Mouse (Mus musculus) subcutaneous adipose tissue, adult 2 months (tissue): ENCODE measurements around the gene Zim1. TPM values are rescaled to one million over a fixed set of nuclear protein-coding genes. Genes with fewer than 3 reads are reported as not detected.

Experiments used
- polyA plus RNA-seq: library from polyadenylated mRNA; depleted of rRNA; stranded (reverse); fragments of >200 nt; gene quantifications from 2 replicates; pipeline ENCODE4 v1.2.3, GENCODE M21; 2012; ENCODE audit warnings: low replicate concordance; rRNA removed

Zim1 gene
- 0.90 and 1.1 TPM in 2 replicates for polyA plus RNA-seq

DNA sequence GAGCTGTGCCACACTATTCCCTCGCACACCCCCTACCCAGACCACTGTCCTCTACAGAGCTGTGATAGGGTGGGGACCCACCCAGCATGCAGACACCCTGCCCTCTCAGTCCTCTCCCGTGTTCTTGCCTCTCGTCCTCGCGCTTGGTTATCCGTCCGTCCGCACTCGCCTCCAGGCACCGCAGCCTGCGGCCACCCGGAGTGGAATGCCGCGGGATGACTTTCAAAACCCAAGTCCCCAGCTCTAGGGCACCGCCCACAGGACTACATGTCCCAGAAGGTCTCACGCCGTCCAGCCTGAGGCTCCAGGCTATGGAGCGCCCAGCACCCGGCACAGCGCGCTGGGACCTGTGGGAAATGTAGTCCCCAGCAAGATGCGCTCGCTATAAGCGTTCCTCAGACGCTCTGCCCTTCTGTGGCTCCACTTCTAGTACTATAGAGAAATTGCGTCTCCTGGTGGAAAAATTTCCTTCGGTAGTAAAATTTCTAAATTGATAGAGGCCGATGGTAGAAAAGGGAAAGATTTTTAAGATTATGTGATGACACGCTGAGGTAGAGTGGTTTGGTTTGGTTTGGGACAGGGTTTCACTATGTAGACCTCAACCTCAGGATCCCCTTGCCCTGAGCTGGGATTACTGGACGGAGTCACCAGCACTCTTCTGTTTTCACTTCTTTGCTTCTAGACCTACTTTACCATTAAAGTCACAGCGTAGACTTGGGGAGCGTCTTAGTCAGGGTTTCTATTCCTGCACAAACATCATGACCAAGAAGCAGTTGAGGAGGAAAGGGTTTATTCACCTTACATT, at the start of gene Zim1:
Gene Zim1, minus strand, starts transcription at position 210 of the 805 bp plus-strand sequence.

DNA sequence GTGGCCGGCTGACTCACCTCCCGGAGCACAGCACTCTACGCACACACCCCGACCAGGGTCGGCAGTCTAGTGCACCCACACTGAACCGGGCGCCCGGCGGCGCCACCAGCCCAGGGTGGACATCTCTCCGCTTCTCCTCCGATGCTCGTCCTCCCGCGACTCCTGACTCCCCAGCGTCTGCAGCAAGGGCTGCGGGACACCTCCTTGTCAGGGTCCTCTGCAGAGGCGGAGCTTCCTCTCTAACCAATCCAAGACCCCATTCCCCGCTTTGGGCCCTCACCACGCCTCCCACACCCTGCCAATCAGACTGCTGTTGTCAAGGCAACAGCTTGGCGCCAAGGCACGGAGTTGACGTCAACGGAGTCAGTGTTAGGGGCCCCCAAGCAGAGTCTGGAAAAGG, 34.0 kb upstream of the Zim1 start, which contains the start of the genes Peg3 and Usp29:
Gene Peg3, minus strand, starts transcription at position 191 of the 400 bp plus-strand sequence.
Gene Usp29, plus strand, starts transcription at position 338 of the 400 bp plus-strand sequence.

Other genes starting within 250 kb of the Zim1 start
- not detected in 2 replicates for gene Olfr1336, start 240.3 kb downstream of the Zim1 start, polyA plus RNA-seq
- not detected in 2 replicates for gene Olfr1346, start 229.3 kb downstream of the Zim1 start, polyA plus RNA-seq
- gene Olfr5, start 209.5 kb downstream of the Zim1 start, polyA plus RNA-seq, result 0.12 TPM in 1 of 2 replicates, not detected in the other
- gene Olfr1347, start 196.7 kb downstream of the Zim1 start, polyA plus RNA-seq, result not detected in 2 replicates
- gene Olfr1348, start 187.7 kb downstream of the Zim1 start, polyA plus RNA-seq, result not detected in 2 replicates
- gene Olfr1349, start 173.5 kb downstream of the Zim1 start, polyA plus RNA-seq, result not detected in 2 replicates
- not detected in 2 replicates for gene Olfr1350, start 131.6 kb downstream of the Zim1 start, polyA plus RNA-seq
- 5.9 and 14.4 TPM in 2 replicates for gene Peg3, start 34.0 kb upstream of the Zim1 start, polyA plus RNA-seq
- gene Usp29, start 34.1 kb upstream of the Zim1 start, polyA plus RNA-seq, result not detected in 2 replicates